9 mouse cellular contexts compared by ENCODE assay signal in genomic region chr10:122054535-122054934, GRCm38 (mm10). TPM values are rescaled to one million over a fixed set of nuclear protein-coding genes. Genes with fewer than 3 reads are reported as not detected.
DNase-seq lines count a peak whose midpoint lies in the region; ATAC-seq lines count a peak whose summit lies in the region.
"Had no signal": no experiment of that assay in that cellular context is flagged by ENCODE, and none has a peak within 500 bp of the region (broad histone marks: within the 10 kb centered on the region; RNA-seq: fewer than 3 reads in every experiment).

No protein-coding gene starts in this region.

- peak; percentile 61 for DNase-seq in intestine, embryonic 14.5 days (ENCODE audit: low spot score)
- peak; percentile 55 for DNase-seq in adrenal gland, postnatal 10 days
- DNase-seq in heart, postnatal 36 days = peak; percentile 45 to 66
- DNase-seq in left cerebral cortex, postnatal 14 days (ENCODE audit: low spot score in 2 of 2) = peak; percentile 20 to 27
- DNase-seq in mesoderm, embryonic 11.5 days (ENCODE audit: low read depth, low spot score) = peak; percentile 83

- WGBS in intestine, embryonic 14.5 days = 17% methylated on average over 8 of the region's 8 CpGs
- 17% methylated on average over 8 of the region's 8 CpGs for WGBS in intestine, embryonic 16.5 days
- 16% methylated on average over 8 of the region's 8 CpGs for WGBS in stomach, embryonic 16.5 days

- no peaks in the 10 kb centered on the region for H3K4me1 ChIP-seq in intestine, embryonic 14.5 days (replicated peaks; ENCODE audit: control insufficient read depth, insufficient read depth, low read length)
- no peaks in the 10 kb centered on the region for H3K4me1 ChIP-seq in intestine, embryonic 16.5 days (ENCODE audit: control insufficient read depth, insufficient read depth, low read length)
- H3K4me1 ChIP-seq in stomach, embryonic 16.5 days (ENCODE audit: control insufficient read depth, insufficient read depth, low read length) = no peaks in the 10 kb centered on the region
- H3K4me1 ChIP-seq: limb, embryonic 15.5 days had no signal

- no peaks in the 10 kb centered on the region for H3K9me3 ChIP-seq in intestine, embryonic 14.5 days (ENCODE audit: control insufficient read depth, low read length)
- no peaks in the 10 kb centered on the region for H3K9me3 ChIP-seq in intestine, embryonic 16.5 days (ENCODE audit: control insufficient read depth, low read length)
- no peaks in the 10 kb centered on the region; the same call in 1 of the 2 replicates for H3K9me3 ChIP-seq in stomach, embryonic 16.5 days (replicated peaks; ENCODE audit: control insufficient read depth, low read length)
- H3K9me3 ChIP-seq: limb, embryonic 15.5 days had no signal

- no peaks in the 10 kb centered on the region for H3K36me3 ChIP-seq in intestine, embryonic 14.5 days (ENCODE audit: control insufficient read depth, insufficient read depth, low read length)
- H3K36me3 ChIP-seq in intestine, embryonic 16.5 days (ENCODE audit: control insufficient read depth, insufficient read depth, low read length) = no peaks in the 10 kb centered on the region
- H3K36me3 ChIP-seq in stomach, embryonic 16.5 days (ENCODE audit: control insufficient read depth, insufficient read depth, low read length) = no peaks in the 10 kb centered on the region
- H3K36me3 ChIP-seq: limb, embryonic 15.5 days had no signal

- no peak overlapping the region for H3K4me2 ChIP-seq in intestine, embryonic 14.5 days (ENCODE audit: low read length)
- H3K4me2 ChIP-seq in intestine, embryonic 16.5 days (ENCODE audit: low read depth, low read length) = no peak overlapping the region
- H3K4me2 ChIP-seq in stomach, embryonic 16.5 days (ENCODE audit: low read depth, low read length) = no peak overlapping the region
- H3K4me2 ChIP-seq: limb, embryonic 15.5 days had no signal

- H3K27ac ChIP-seq in intestine, embryonic 14.5 days (ENCODE audit: low read depth) = no peak overlapping the region
- H3K27ac ChIP-seq in intestine, embryonic 16.5 days (ENCODE audit: low read length) = no peak overlapping the region
- no peak overlapping the region for H3K27ac ChIP-seq in stomach, embryonic 16.5 days (ENCODE audit: low read length)
- H3K27ac ChIP-seq: limb, embryonic 15.5 days had no signal

- H3K4me3 ChIP-seq in intestine, embryonic 14.5 days (ENCODE audit: low read depth, low read length) = no peak overlapping the region
- no peak overlapping the region for H3K4me3 ChIP-seq in intestine, embryonic 16.5 days (ENCODE audit: low read length)
- H3K4me3 ChIP-seq in stomach, embryonic 16.5 days (replicated peaks; ENCODE audit: low read length) = no peak overlapping the region
- H3K4me3 ChIP-seq: limb, embryonic 15.5 days had no signal

- intact Hi-C loops in heart, postnatal 36 days (cut with DNase I) = loop anchor here (1.0 to 5.0 kb wide), 3 partner anchors 297 to 412 kb away; partner anchors contain the start of gene D930020B18Rik
- intact Hi-C loops in left cerebral cortex, postnatal 14 days (cut with DNase I) = loop anchor here (10.0 kb wide), 1 partner anchor 290 kb away; no protein-coding TSS in a partner anchor

- no peaks in the 10 kb centered on the region for H3K27me3 ChIP-seq in intestine, embryonic 14.5 days (replicated peaks; ENCODE audit: control insufficient read depth, insufficient read depth, low read length)
- H3K27me3 ChIP-seq in intestine, embryonic 16.5 days (replicated peaks; ENCODE audit: control insufficient read depth, insufficient read depth, low read length) = no peaks in the 10 kb centered on the region
- no peaks in the 10 kb centered on the region for H3K27me3 ChIP-seq in stomach, embryonic 16.5 days (ENCODE audit: control insufficient read depth, insufficient read depth, low read length)
- H3K27me3 ChIP-seq: limb, embryonic 15.5 days had no signal

- no peak overlapping the region for H3K9ac ChIP-seq in intestine, embryonic 14.5 days (ENCODE audit: low read length)
- no peak overlapping the region for H3K9ac ChIP-seq in intestine, embryonic 16.5 days (ENCODE audit: low read depth, low read length)
- no peak overlapping the region for H3K9ac ChIP-seq in stomach, embryonic 16.5 days (ENCODE audit: low read length)
- H3K9ac ChIP-seq: limb, embryonic 15.5 days had no signal

- 0 out of 2 replicates have a peak, but pooled peaks have one; percentile 47 for ATAC-seq in intestine, embryonic 14.5 days (replicated peaks; ENCODE audit: low FRiP score, low TSS enrichment, low read depth)
- ATAC-seq in intestine, embryonic 16.5 days = no peak
- peak; percentile 61 for ATAC-seq in erythroid progenitor cell, adult 5-6 weeks (replicated peaks; ENCODE audit: low FRiP score, poor library complexity, severe bottlenecking)
- 0 out of 2 replicates have a peak, but pooled peaks have one; percentile 25 for ATAC-seq in stomach, embryonic 16.5 days (ENCODE audit: insufficient read depth, low FRiP score)

RNA-seq across cellular contexts. Expression of gene Srgap1, which starts 7.4 kb away (rescaled TPM):
- 8.4 and 8.7 TPM in 2 replicates for polyA plus RNA-seq in intestine, embryonic 14.5 days (2014; fragmentation: Nextera tagmentation; extraction: Ambion mirVana)
- polyA plus RNA-seq in intestine, embryonic 16.5 days (2015; fragmentation: Nextera tagmentation; extraction: Ambion mirVana) = 3.7 and 4.7 TPM in 2 replicates
- total RNA-seq in adrenal gland, postnatal 10 days (2021) = 1 to 10 TPM; 3.6 to 7.3 TPM
- total RNA-seq in erythroid progenitor cell, adult 5-6 weeks (2015; ENCODE audit: low replicate concordance) = not detected in 2 replicates
- total RNA-seq in erythroid progenitor cell, adult 5-6 weeks (2017; ENCODE audit: low replicate concordance) = 0.39 TPM in 1 of 2 replicates, not detected in the other
- total RNA-seq in heart, postnatal 36 days (2021) = 1 to 10 TPM; 2.1 to 2.2 TPM
- total RNA-seq in left cerebral cortex, postnatal 14 days (2021) = 10 to 100 TPM; 10.0 to 13.6 TPM
- polyA plus RNA-seq in stomach, embryonic 16.5 days (2015; fragmentation: Nextera tagmentation; extraction: Ambion mirVana) = 5.6 and 6.0 TPM in 2 replicates

RNA-seq across cellular contexts. Expression of gene Rxylt1, which starts 42.6 kb away (rescaled TPM):
- polyA plus RNA-seq in intestine, embryonic 14.5 days (2014; fragmentation: Nextera tagmentation; extraction: Ambion mirVana) = 66.1 and 67.6 TPM in 2 replicates
- polyA plus RNA-seq in intestine, embryonic 16.5 days (2015; fragmentation: Nextera tagmentation; extraction: Ambion mirVana) = 43.8 and 49.5 TPM in 2 replicates
- 10 to 100 TPM; 52.2 to 54.0 TPM for total RNA-seq in adrenal gland, postnatal 10 days (2021)
- 3.2 TPM in 1 of 2 replicates, not detected in the other for total RNA-seq in erythroid progenitor cell, adult 5-6 weeks (2015; ENCODE audit: low replicate concordance)
- 3.4 and 4.4 TPM in 2 replicates for total RNA-seq in erythroid progenitor cell, adult 5-6 weeks (2017; ENCODE audit: low replicate concordance)
- 10 to 100 TPM; 33.1 to 39.2 TPM for total RNA-seq in heart, postnatal 36 days (2021)
- total RNA-seq in left cerebral cortex, postnatal 14 days (2021) = 10 to 100 TPM; 42.3 to 43.2 TPM
- polyA plus RNA-seq in stomach, embryonic 16.5 days (2015; fragmentation: Nextera tagmentation; extraction: Ambion mirVana) = 40.3 and 44.1 TPM in 2 replicates

Comparison
In these comparisons a context has a peak if more than half of its experiments do, and no peak if none do; other contexts are left out.
1. DNase-seq: peak in every context shown above with its lines; median percentile 83 in mesoderm, embryonic 11.5 days; 61 in intestine, embryonic 14.5 days; 56 in heart, postnatal 36 days; 55 in adrenal gland, postnatal 10 days; 24 in left cerebral cortex, postnatal 14 days.
2. RNA of gene Rxylt1, which starts 42.6 kb away (total RNA-seq): 52.2 to 54.0 TPM in adrenal gland, postnatal 10 days, 42.3 to 43.2 TPM in left cerebral cortex, postnatal 14 days and 33.1 to 39.2 TPM in heart, postnatal 36 days; 3.2 to 4.4 TPM in erythroid progenitor cell, adult 5-6 weeks; every median in the first group is over 4 times any median in the second.